Mouse (Mus musculus) left cerebral cortex, adult 8-10 months (tissue): ENCODE measurements around the gene Rorc. TPM values are rescaled to one million over a fixed set of nuclear protein-coding genes. Genes with fewer than 3 reads are reported as not detected.

ENCODE experiments used
- DNase-seq, 2 experiments: peaks; one replicate each; pipeline ENCODE4 v3.0.0; 2022; ENCODE audit warnings: low spot score in 2 of 2
- total RNA-seq, 4 experiments: library from RNA; stranded (reverse); gene quantifications; 2 replicates each; pipeline ENCODE4 v1.2.4; 2022

Gene Rorc
- total RNA-seq, 4 experiments from 2014 or later, result 1.3 to 2.6 (median 2.0) TPM

GRCm38 (mm10) chr3:94375861-94376260 is 3.3 kb downstream of the Rorc start:
- no peak for DNase-seq

DNA sequence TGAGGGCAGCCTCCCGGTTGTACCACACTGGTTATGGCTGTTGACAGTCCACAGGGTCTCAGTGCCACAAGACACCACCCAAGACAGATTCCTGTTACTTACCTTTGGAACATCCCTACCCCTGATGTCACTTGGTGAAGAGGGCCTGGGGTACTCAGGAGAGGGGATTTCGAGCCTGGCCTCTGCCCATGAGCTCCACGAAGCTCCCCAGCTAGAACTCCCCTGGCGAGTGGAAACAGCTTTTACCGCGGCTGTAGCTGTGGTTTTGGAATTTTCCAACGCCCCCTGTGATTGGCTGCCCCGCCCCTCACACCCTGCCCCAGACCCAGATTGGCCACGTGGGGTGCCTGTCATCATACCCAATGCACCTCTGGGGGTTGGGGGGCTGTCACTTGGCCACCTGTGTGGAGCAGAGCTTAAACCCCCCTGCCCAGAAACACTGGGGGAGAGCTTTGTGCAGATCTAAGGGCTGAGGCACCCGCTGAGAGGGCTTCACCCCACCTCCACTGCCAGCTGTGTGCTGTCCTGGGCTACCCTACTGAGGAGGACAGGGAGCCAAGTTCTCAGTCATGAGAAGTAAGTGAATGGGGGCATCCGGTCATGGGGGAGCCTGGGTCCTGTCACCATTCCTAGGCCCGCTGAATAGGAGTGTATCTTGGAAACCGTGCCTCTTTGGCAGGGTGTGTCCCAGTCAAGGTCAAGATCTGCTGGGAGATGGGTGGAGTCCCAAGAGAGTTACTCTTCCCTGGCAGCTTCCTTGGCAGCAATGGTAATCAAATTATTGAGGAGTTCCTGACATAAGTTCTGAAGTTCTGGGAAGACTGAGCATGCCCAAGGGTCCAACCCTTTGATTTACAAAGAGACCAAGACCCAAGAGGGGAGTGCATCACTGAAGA is 4.7 kb downstream of the Rorc start:
- DNase-seq, result no peak

DNA sequence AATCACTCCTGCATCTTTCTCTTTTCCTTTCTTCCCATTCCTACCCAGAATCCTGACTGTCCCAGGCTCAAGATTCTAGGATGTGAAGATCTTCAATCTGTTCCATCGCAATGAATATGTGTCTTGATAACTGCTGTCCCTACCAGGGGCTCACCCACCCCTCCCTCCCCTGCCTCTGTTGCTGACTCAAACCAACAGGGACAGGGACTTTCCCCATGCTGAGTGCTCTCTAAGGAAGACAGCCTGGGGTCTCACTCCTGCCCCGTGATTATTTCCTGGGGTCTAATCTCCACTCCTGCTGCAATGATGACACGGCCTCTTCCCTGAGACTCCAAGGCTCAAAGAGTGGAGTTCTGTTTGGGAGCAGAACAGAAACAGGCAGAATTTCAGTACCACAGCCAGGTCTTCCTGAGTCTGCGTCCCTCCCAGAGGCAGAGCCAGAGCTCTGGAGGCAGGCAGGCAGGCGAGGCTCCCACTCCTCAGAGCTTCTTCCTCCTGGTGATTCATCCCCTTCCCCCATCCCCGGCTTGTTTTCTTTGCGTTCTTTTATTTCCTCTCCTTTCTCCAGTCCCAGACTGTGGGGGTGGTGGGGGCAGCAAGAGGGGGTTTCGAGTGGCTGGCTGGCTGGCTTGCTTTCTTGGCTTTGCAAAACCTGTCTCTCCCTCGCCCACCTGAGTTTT is 7.4 kb downstream of the Rorc start:
- no peak for DNase-seq

GRCm38 (mm10) chr3:94382308-94382707 is 9.7 kb downstream of the Rorc start:
- DNase-seq, result no peak

DNA sequence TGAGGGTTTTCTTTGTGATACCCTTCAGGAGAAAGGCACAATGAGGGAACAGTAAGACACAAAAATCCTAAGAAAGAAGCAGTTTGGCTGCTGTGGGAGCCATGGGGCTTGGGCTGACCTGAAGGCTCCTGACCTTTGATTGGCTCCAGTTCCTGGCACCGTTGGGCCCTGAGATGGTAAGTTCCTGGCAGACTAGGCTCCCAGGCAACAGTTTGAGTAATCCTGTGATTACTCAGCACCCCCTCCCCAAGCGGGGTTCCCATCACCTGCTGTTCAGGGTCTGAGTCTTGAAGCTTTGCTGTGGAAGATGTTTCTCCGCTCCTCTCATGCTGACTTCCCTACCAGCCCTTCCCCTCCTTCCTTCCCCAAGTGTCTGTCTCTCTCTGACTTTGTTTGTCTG is 10.9 kb downstream of the Rorc start:
- DNase-seq, result no peak

DNA sequence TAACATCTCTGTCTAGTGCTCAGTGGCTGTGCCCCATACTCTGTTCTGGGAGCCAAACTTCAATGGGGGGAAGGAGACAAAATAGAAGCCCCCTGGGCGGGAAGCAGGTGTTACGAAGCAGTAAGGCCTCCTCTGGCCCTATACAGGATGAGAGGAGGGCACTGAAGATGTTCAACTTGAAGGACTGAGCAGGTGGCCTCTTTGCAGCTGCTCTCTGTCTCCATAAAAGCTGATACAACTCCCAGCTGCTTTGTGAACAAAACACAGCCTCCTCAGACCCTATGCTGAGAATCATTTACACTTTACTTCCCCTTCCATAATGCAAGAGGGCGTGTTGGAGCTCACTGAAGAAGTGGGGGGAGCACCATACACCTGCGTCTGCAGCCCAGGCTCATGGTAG is 14.1 kb downstream of the Rorc start:
- no peak for DNase-seq

- no peak for DNase-seq
These were observed 14.8 kb downstream of the Rorc start for GRCm38 (mm10) chr3:94387391-94387790.

DNA sequence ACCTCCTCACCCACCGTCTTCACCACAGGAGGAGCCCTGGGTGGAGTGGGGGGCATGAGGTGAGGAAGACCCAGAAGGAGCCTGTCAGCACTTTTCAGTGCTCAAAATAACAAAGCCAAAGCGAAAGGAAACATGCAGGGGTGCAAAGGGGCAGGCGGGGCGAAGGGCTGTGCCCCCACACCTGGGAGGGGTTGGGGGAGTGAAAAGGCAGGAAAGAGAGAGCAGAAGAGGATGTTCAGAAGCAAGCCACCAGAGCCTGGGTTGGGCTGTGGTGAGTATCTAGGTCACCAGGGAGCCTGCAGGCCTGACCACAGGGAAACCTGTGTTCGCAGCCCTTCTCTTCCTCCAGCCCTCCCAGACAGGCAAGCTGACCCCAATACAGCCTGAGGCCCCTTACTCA is 15.5 kb downstream of the Rorc start:
- DNase-seq, result no peak

DNA sequence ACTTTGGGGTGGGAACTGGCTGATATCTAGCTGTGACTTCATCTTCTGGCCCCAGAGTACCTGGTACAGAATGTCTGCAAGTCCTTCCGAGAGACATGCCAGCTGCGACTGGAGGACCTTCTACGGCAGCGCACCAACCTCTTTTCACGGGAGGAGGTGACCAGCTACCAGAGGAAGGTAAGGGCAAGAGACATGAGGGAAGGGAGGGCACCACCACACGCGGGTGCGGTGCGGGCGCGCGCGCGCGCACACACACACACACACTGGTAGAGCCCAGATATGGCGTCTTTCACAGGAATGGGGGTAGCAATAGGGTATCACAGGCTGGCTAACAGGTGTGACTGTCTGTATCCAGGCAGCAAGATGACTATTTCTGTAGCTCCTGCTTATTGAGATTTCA is 16.8 kb downstream of the Rorc start:
- no peak for DNase-seq

DNA sequence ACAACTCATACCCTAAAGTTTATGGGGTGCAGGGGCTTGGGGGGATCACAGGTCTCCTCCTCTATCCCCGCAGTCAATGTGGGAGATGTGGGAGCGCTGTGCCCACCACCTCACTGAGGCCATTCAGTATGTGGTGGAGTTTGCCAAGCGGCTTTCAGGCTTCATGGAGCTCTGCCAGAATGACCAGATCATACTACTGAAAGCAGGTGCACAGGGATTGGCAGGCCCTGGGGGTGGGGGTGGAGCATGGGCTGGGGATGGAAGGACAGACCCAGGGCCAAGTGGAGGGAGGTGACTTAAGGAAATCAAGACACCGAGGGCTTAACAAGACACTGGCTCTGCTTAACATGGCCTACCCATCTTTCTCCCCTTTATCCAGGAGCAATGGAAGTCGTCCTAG is 18.4 kb downstream of the Rorc start:
- DNase-seq, result no peak

DNA sequence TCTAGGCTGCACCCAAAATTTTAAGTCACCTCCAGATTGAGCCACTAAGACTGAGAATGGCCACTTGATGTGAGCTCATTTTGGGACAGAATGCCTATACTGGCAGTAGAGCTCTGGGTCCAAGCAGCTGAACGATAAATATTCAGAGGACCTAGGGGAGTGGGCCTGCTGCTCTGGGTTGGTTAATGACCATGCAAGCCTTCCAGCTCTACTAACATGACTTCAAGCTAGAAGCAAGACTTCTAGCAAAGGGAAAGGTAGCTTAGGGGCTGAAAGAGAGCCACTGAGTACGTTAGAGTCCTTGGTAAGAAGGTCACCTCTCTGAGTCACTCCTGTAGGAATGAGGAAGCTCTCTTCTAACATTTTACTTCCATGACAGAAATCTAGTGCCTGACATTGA is 19.5 kb downstream of the Rorc start:
- no peak for DNase-seq

DNA sequence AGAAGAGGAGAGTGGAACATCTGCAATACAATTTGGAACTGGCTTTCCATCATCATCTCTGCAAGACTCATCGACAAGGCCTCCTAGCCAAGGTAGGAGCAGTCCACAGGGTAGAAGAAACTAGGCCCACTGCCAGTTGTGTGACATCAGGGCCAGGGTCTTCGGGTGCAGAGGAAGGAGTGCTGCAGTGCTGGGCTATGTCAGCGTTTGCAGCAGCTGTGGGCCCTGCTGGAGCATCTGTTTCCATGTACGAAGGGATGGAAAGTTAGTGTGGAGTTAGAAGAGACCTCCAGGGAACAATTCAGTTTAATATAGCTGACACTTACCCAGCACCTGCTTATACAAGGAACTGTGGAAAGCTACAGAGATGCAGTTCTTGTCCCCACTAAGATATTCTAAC is 20.5 kb downstream of the Rorc start:
- DNase-seq, result no peak

DNA sequence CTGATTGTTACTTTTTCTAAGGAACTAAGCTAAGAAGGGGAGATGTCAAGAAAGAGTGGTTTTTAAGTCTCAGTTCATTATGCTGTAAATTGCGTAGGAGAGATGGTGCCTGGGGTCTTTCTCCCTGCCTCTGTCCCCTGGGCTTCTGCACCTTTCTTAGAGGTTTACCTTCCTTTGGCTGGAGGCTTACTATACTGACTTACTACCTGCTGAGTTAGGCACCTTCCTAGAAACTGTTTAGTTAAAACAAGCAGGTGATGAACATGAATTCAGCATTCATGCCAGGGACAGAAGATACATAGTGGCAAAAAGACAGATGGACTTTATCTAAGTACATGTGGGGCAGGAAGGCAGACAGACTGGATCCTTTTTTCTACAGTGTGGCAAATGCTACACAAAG is 23.7 kb downstream of the Rorc start:
- DNase-seq, result no peak

GRCm38 (mm10) chr3:94396851-94397250 is 24.3 kb downstream of the Rorc start:
- no peak for DNase-seq

- DNase-seq, result no peak
These were observed 25.6 kb downstream of the Rorc start, which contains the start of gene Lingo4 for GRCm38 (mm10) chr3:94398217-94398616. Gene Lingo4 (plus strand): TSS chr3:94398517.

DNA sequence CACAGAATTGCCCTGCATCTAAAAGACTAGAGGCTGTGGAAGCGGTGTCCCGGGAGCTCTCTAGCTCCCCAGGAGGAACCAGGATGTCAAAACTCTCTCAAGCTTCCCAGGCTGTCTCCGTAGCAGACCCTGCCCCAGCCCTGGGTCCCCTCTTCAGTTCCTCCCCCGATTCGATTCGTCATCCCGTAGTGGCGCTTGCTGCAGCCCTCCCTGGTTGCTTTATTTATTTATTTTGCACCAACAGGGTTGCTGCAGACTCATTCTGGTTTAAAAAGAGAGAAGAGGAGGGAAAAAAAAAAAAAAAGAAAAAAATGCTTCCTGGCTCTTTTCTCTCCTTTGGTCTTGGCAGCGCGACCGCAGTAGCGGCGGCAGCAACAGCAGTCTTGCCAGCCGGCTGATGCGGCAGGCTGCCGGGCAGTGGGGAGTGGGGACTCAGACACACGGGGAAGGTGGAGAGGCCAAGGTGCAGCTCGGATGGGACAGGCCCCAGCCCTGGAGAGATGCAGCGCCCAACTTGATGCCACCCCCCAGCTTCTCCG is 26.4 kb downstream of the Rorc start:
- DNase-seq, result no peak

DNA sequence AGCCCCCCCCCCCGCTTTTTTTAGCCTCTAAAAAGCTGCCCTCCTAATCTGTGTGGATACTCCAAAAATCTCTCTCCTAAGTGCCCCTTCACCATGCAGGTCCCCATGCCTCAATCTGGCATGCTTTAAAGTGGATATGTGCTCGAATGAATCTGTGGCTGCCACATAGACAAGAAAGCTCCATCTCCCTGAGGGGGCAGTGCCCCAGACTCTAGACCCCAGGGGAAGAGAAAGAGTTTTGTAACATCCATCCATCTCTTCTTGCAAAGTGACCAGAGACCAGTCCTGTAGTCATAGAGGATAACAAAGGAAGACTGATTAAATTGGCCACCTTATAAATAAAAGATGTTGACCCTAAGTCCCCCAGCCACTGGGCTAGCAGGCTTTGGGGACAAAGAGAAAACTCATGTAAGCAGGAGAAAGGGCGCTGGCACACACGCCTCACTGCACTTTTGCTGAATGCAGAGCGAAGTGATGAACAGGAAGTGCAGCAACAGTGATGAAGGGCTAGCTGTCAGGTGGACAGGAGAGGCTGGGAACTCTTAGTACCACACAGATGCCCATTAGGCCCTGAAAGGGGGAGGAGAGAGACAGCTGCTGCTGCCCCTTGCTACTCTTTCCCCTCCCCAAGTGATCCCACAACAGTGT is 27.2 kb downstream of the Rorc start:
- no peak for DNase-seq

DNA sequence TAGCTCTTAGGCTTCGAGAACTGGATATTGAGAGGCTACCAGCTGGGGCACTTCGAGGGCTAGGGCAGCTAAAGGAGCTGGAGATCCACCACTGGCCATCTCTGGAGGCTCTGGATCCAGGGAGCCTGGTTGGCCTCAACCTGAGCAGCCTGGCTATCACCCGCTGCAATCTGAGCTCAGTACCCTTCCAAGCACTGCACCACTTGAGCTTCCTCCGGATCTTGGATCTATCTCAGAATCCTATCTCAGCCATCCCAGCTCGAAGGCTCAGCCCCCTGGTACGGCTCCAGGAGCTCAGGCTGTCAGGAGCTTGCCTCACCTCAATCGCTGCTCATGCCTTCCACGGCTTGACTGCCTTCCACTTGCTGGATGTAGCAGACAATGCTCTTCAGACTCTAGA is 29.9 kb downstream of the Rorc start:
- no peak for DNase-seq

DNA sequence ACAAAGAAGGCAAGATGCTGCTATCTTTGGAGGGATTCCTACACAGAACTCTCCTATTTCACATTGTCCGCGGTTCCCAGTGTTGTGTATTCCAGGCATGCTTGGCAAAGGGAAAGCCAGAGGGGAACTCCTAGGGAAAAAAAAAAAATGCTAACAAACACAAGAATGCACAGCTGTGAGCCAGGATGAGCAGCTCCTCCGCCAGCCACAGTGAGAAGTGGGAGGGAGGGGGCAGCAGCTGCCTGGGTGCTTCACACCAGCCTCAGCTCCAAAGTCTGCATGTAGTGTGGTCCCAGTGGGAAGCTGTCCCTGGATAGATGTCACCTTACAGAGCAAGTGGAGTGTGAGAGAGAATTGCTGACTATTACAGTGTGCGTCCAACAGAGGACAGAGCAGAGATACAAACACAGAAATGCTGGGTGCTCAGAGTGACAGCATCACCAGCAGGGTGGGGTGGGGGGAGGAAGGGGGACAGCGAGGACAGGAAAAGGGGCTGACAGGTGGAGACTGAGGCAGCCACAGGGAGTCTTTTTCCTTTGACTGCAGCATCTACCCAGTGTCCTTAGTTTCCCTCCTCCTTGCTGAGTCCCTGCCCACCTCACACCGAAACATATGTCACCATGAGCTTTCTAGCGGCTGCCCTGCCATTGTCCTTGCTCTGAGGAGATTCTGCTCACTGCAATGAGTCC is 31.9 kb downstream of the Rorc start:
- DNase-seq, result peak in 1 of 2 experiments; percentile 79

DNA sequence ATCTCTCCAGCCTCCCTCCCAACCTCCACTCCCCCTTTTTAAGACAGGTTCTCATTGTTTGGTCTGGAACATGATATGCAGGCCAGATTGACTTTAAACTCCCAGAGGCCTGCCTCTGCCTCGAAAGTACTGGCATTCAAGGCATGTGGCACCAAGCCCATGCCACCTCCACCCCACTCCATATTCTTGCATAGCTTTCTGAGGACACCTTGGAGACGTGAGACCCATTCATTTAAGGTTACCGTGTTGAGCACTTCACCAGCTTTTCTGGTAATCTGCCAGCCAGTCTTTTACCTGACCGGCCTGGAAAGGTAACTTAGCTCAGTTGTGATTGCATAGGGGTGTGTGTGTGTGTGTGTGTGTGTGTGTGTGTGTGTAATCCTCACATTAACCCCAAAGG is 33.0 kb downstream of the Rorc start:
- no peak for DNase-seq

DNA sequence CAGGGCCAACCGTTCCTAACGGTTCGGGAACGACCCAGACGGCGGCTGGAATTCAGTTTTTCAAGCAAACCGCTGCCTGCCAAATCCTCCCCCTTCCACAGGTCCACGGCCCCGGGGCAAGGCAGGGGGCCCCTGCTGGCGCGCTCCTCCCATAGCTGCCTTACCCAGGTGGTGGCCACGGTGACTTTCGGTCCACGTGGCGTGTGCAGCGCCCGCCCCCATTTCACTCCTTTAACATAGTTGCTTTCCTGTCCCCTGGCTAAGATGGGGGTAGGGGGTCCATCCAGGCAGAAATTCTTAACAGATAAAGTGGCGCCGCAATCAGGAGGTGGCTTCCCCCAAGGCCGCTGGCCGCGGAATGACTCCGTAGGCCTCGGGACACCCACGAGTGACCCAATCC is 39.9 kb downstream of the Rorc start:
- DNase-seq, result no peak
